Mouse (Mus musculus) MEL (cell line): ENCODE data around the gene Nde1. TPM values are rescaled to one million over a fixed set of nuclear protein-coding genes. Genes with fewer than 3 reads are reported as not detected.

Source experiments
- DNase-seq: peaks from one replicate; pipeline ENCODE4 v3.0.0; 2011; ENCODE audit warnings: low read depth, low spot score
- H3K27ac ChIP-seq: 2 replicates; pipeline ENCODE4 v1.5.1; 2012; ENCODE audit warnings: low read depth, mild to moderate bottlenecking, control low read depth, low read length, moderate library complexity; ENCODE audit not compliant: control insufficient read depth
- H3K27me3 ChIP-seq, 2 experiments: fragments of 150-350 bp in 1 of 2; sonication (generic) in 1 of 2; 2 replicates each; pipeline ENCODE4 v1.6.1; 2012; ENCODE audit warnings: low read length in 2 of 2, mild to moderate bottlenecking in 2 of 2, improper control_type of control experiment in 1 of 2, moderate library complexity in 1 of 2; ENCODE audit not compliant: insufficient read depth in 2 of 2, control insufficient read depth in 1 of 2
- H3K36me3 ChIP-seq, 2 experiments: 2 replicates each; pipeline ENCODE4 v1.6.1; 2012 to 2014; ENCODE audit warnings: low read length in 2 of 2, improper control_type of control experiment in 1 of 2, inconsistent platforms in 1 of 2, mild to moderate bottlenecking in 1 of 2; ENCODE audit not compliant: insufficient read depth in 2 of 2, control insufficient read depth in 1 of 2
- H3K4me1 ChIP-seq, 2 experiments: fragments of 150-350 bp in 1 of 2; sonication (generic) in 1 of 2; 2 replicates each; pipeline ENCODE4 v1.6.1; 2012; ENCODE audit warnings: low read length in 2 of 2, improper control_type of control experiment in 1 of 2, mild to moderate bottlenecking in 1 of 2; ENCODE audit not compliant: insufficient read depth in 2 of 2, control insufficient read depth in 1 of 2
- H3K4me3 ChIP-seq, 2 experiments: fragments of 150-350 bp in 1 of 2; sonication (generic) in 1 of 2; 2 replicates each; pipeline ENCODE4 v1.5.1; 2012; ENCODE audit warnings: low read depth in 2 of 2, low read length in 2 of 2, mild to moderate bottlenecking in 2 of 2, moderate library complexity in 2 of 2, control low read depth in 1 of 2, improper control_type of control experiment in 1 of 2; ENCODE audit not compliant: control insufficient read depth in 1 of 2, insufficient read depth in 1 of 2
- H3K79me2 ChIP-seq: 2 replicates; pipeline ENCODE4 v1.6.1; 2012; ENCODE audit warnings: mild to moderate bottlenecking, low read length, moderate library complexity; ENCODE audit not compliant: control insufficient read depth, poor library complexity, insufficient read depth
- H3K9ac ChIP-seq: 2 replicates; pipeline ENCODE4 v1.6.1; 2012; ENCODE audit warnings: low read depth, mild to moderate bottlenecking, control low read depth, low read length, moderate library complexity; ENCODE audit not compliant: control insufficient read depth, poor library complexity, severe bottlenecking
- H3K9me3 ChIP-seq: fragments of 150-350 bp; sonication (generic); replicated peaks from 2 replicates; pipeline ENCODE4 v1.6.1; 2012; ENCODE audit warnings: mild to moderate bottlenecking, low read length, improper control_type of control experiment, moderate library complexity; ENCODE audit not compliant: insufficient read depth
- BHLHE40 ChIP-seq: IDR thresholded peaks from 2 replicates; pipeline ENCODE4 v1.6.1; 2012; ENCODE audit warnings: low read depth, mild to moderate bottlenecking, inconsistent platforms, low read length, improper control_type of control experiment, borderline replicate concordance
- CHD2 ChIP-seq: IDR thresholded peaks from 2 replicates; pipeline ENCODE4 v1.6.1; 2011; ENCODE audit warnings: low read length, improper control_type of control experiment
- CTCF ChIP-seq, 3 experiments: IDR thresholded peaks in 2 of 3; conservative IDR thresholded peaks in 1 of 3; 2 replicates each; pipeline ENCODE4 v1.5.1; 2011 to 2012; ENCODE audit warnings: low read length in 3 of 3, low read depth in 2 of 3, mild to moderate bottlenecking in 2 of 3, improper control_type of control experiment in 1 of 3, inconsistent platforms in 1 of 3, mixed read lengths in 1 of 3, moderate library complexity in 1 of 3; ENCODE audit not compliant: control insufficient read depth in 1 of 3, insufficient read depth in 1 of 3, poor library complexity in 1 of 3, severe bottlenecking in 1 of 3
- E2F4 ChIP-seq: IDR thresholded peaks from 2 replicates; pipeline ENCODE4 v1.6.1; 2011; ENCODE audit warnings: low read depth, low read length, improper control_type of control experiment, borderline replicate concordance
- ETS1 ChIP-seq: IDR thresholded peaks from 2 replicates; pipeline ENCODE4 v1.6.1; 2012; ENCODE audit warnings: low read depth, mild to moderate bottlenecking, inconsistent platforms, low read length, improper control_type of control experiment, moderate library complexity
- GABPA ChIP-seq: IDR thresholded peaks from 2 replicates; pipeline ENCODE4 v1.6.1; 2012; ENCODE audit warnings: low read depth, mild to moderate bottlenecking, inconsistent platforms, low read length, improper control_type of control experiment, moderate library complexity
- HCFC1 ChIP-seq: IDR thresholded peaks from 2 replicates; pipeline ENCODE4 v1.6.1; 2012; ENCODE audit warnings: low read depth, mild to moderate bottlenecking, inconsistent platforms, low read length, improper control_type of control experiment, moderate library complexity
- KAT2A ChIP-seq: conservative IDR thresholded peaks from 2 replicates; pipeline ENCODE4 v1.6.1; 2012; ENCODE audit warnings: low read depth, low read length, improper control_type of control experiment, inconsistent platforms
- MAFK ChIP-seq: IDR thresholded peaks from 2 replicates; pipeline ENCODE4 v1.6.1; 2011; ENCODE audit warnings: low read depth, mild to moderate bottlenecking, low read length, improper control_type of control experiment, borderline replicate concordance
- MAX ChIP-seq: IDR thresholded peaks from 2 replicates; pipeline ENCODE4 v1.6.1; 2011; ENCODE audit warnings: low read length, improper control_type of control experiment
- MAZ ChIP-seq: IDR thresholded peaks from 2 replicates; pipeline ENCODE4 v1.6.1; 2012; ENCODE audit warnings: low read depth, mild to moderate bottlenecking, inconsistent platforms, low read length, improper control_type of control experiment
- MEF2A ChIP-seq: IDR thresholded peaks from 2 replicates; pipeline ENCODE4 v1.6.1; 2014; ENCODE audit warnings: low read depth, mild to moderate bottlenecking, inconsistent platforms, low read length, improper control_type of control experiment; ENCODE audit not compliant: poor library complexity, insufficient replicate concordance, severe bottlenecking; ENCODE audit errors: extremely low read depth
- MXI1 ChIP-seq: IDR thresholded peaks from 2 replicates; pipeline ENCODE4 v1.6.1; 2011; ENCODE audit warnings: mild to moderate bottlenecking, low read depth, low read length, improper control_type of control experiment
- MYB ChIP-seq: IDR thresholded peaks from 2 replicates; pipeline ENCODE4 v1.6.1; 2011; ENCODE audit warnings: mild to moderate bottlenecking, low read depth, low read length, improper control_type of control experiment
- NELFE ChIP-seq: IDR thresholded peaks from 2 replicates; pipeline ENCODE4 v1.6.1; 2011; ENCODE audit warnings: low read depth, low read length, improper control_type of control experiment
- NRF1 ChIP-seq: IDR thresholded peaks from 2 replicates; pipeline ENCODE4 v1.6.1; 2014; ENCODE audit warnings: low read depth, mild to moderate bottlenecking, inconsistent platforms, low read length, improper control_type of control experiment, moderate library complexity; ENCODE audit not compliant: poor library complexity, insufficient read depth, severe bottlenecking
- POLR2A ChIP-seq, 2 experiments: IDR thresholded peaks; 2 replicates each; pipeline ENCODE4 v1.6.1; 2011 to 2012; ENCODE audit warnings: low read length in 2 of 2, mild to moderate bottlenecking in 2 of 2, control low read depth in 1 of 2, improper control_type of control experiment in 1 of 2, low read depth in 1 of 2, moderate library complexity in 1 of 2; ENCODE audit not compliant: control insufficient read depth in 1 of 2, insufficient read depth in 1 of 2, poor library complexity in 1 of 2
- POLR2AphosphoS5 ChIP-seq: IDR thresholded peaks from 2 replicates; pipeline ENCODE4 v1.6.1; 2012; ENCODE audit warnings: low read depth, borderline replicate concordance, mild to moderate bottlenecking, inconsistent platforms, low read length, moderate library complexity, mixed read lengths
- RAD21 ChIP-seq: IDR thresholded peaks from 2 replicates; pipeline ENCODE4 v1.6.1; 2011; ENCODE audit warnings: mild to moderate bottlenecking, low read depth, low read length, improper control_type of control experiment
- SIN3A ChIP-seq: IDR thresholded peaks from 2 replicates; pipeline ENCODE4 v1.6.1; 2012; ENCODE audit warnings: low read length, improper control_type of control experiment, inconsistent platforms
- SMC3 ChIP-seq: IDR thresholded peaks from 2 replicates; pipeline ENCODE4 v1.6.1; 2011; ENCODE audit warnings: low read depth, low read length, improper control_type of control experiment
- TAL1 ChIP-seq: IDR thresholded peaks from 2 replicates; pipeline ENCODE4 v1.6.1; 2012; ENCODE audit warnings: mild to moderate bottlenecking, inconsistent platforms, low read length, moderate library complexity, mixed read lengths
- USF1 ChIP-seq: IDR thresholded peaks from 2 replicates; pipeline ENCODE4 v1.6.1; 2014; ENCODE audit warnings: low read depth, mild to moderate bottlenecking, inconsistent platforms, low read length, improper control_type of control experiment, moderate library complexity
- ZKSCAN1 ChIP-seq: IDR thresholded peaks from 2 replicates; pipeline ENCODE4 v1.6.1; 2012; ENCODE audit warnings: low read depth, mild to moderate bottlenecking, inconsistent platforms, low read length, improper control_type of control experiment, moderate library complexity
- ZNF384 ChIP-seq: IDR thresholded peaks from 2 replicates; pipeline ENCODE4 v1.6.1; 2012; ENCODE audit warnings: low read depth, mild to moderate bottlenecking, inconsistent platforms, low read length, improper control_type of control experiment
- polyA plus RNA-seq, 2 experiments: library from polyadenylated mRNA; stranded (reverse) in 1 of 2; unstranded in 1 of 2; fragments of >175 nt in 1 of 2; fragments of >200 nt in 1 of 2; gene quantifications; 2 replicates each; pipeline versions ENCODE4 v1.2.1 to v1.2.4; 2012; ENCODE audit warnings: low replicate concordance in 2 of 2, low read depth in 1 of 2; ENCODE audit not compliant: insufficient read length in 2 of 2, insufficient read depth in 1 of 2, missing spikeins in 1 of 2
- total RNA-seq: library from RNA; depleted of rRNA; stranded (reverse); fragments of 300-350 nt; gene quantifications from 2 replicates; pipeline ENCODE4 v1.2.3, GENCODE M21; 2012

The Nde1 gene
- total and polyA plus RNA-seq, 3 experiments = 25.8 to 42.5 TPM; not detected in 1

- no peaks in the 10 kb centered on the region for H3K9me3 ChIP-seq
Measured at GRCm38 (mm10) chr16:14198798-14199197, 35.7 kb downstream of the Nde1 start.

GRCm38 (mm10) chr16:14215156-14215555, 52.1 kb downstream of the Nde1 start:
- Histone ChIP-seq H3K9me3 (no peaks in the 10 kb centered on the region), H3K36me3 (no peaks in the 10 kb centered on the region), H3K4me3 (no peak overlapping the region), H3K4me1 (no peaks in the 10 kb centered on the region), H3K27ac (no peak overlapping the region), H3K9ac (no peak overlapping the region), H3K79me2 (no peaks in the 10 kb centered on the region), H3K27me3 (peaks cover 0 to 9% of the 10 kb centered on the region in 2 experiments; a peak in 2 of 4 replicates)
- TF ChIP-seq NRF1 (no peak), CHD2 (no peak), CTCF (IDR thresholded peaks at IDR 0.05 in 2 of 3, conservative IDR thresholded peaks at IDR 0.05 in 1 of 3; ENCODE audit: control insufficient read depth in 1 of 3, insufficient read depth in 1 of 3, low read depth in 2 of 3, low read length in 3 of 3, poor library complexity in 1 of 3, severe bottlenecking in 1 of 3) (no peak), E2F4 (no peak), USF1 (peak; percentile 19; the same call in 1 of the 2 replicates)
- DNase-seq = no peak

More at GRCm38 (mm10) chr16:14198798-14199197, 35.7 kb downstream of the Nde1 start:
- Histone ChIP-seq H3K79me2 (no peaks in the 10 kb centered on the region), H3K4me1 (no peaks in the 10 kb centered on the region), H3K36me3 (no peaks in the 10 kb centered on the region), H3K27ac (no peak overlapping the region), H3K9ac (no peak overlapping the region), H3K27me3 (peaks cover 0 to 2% of the 10 kb centered on the region in 2 experiments; a peak in 1 of 4 replicates), H3K4me3 (no peak overlapping the region)
- DNase-seq = peak; percentile 15
- TF ChIP-seq ZNF384 (no peak), RAD21 (peak; percentile 42), MYB (no peak), BHLHE40 (no peak), MXI1 (no peak), ETS1 (no peak), POLR2AphosphoS5 (no peak), KAT2A (no peak), CTCF (IDR thresholded peaks at IDR 0.05 in 2 of 3, conservative IDR thresholded peaks at IDR 0.05 in 1 of 3; ENCODE audit: control insufficient read depth in 1 of 3, insufficient read depth in 1 of 3, low read depth in 2 of 3, low read length in 3 of 3, poor library complexity in 1 of 3, severe bottlenecking in 1 of 3) (peak in 2 of 3 experiments; percentile 31 to 49; a peak in 5 of 6 replicates), SMC3 (peak; percentile 60)

GRCm38 (mm10) chr16:14237100-14237723, 74.1 kb downstream of the Nde1 start:
- Histone ChIP-seq H3K9me3 (no peaks in the 10 kb centered on the region), H3K4me1 (peaks cover 0 to 4% of the 10 kb centered on the region in 2 experiments; a peak in 1 of 4 replicates), H3K4me3 (no peak overlapping the region), H3K9ac (no peak overlapping the region), H3K36me3 (no peaks in the 10 kb centered on the region), H3K27me3 (peaks cover 0 to 4% of the 10 kb centered on the region in 2 experiments; a peak in 2 of 4 replicates), H3K79me2 (no peaks in the 10 kb centered on the region), H3K27ac (no peak overlapping the region)
- DNase-seq = peak; percentile 80
- TF ChIP-seq MEF2A (no peak), NELFE (no peak), MXI1 (no peak), SIN3A (no peak), ZKSCAN1 (no peak), HCFC1 (no peak), BHLHE40 (no peak), TAL1 (no peak), NRF1 (no peak), POLR2A (IDR thresholded peaks at IDR 0.05; ENCODE audit: control insufficient read depth in 1 of 2, insufficient read depth in 1 of 2, low read depth in 1 of 2, low read length in 2 of 2, poor library complexity in 1 of 2) (no peak), GABPA (no peak), ETS1 (no peak), MAZ (no peak), MAX (no peak), MAFK (0 out of 2 replicates have a peak, but pooled peaks have one; percentile 25), RAD21 (peak; percentile 99)
